Mouse (Mus musculus) brain, embryonic 14.5 days (tissue): ENCODE data around the gene E030018B13Rik.

Experiments
- CTCF ChIP-seq: fragments of 200-500 bp; IDR thresholded peaks from 2 replicates; pipeline ENCODE4 v1.5.1; 2012; ENCODE audit warnings: inconsistent platforms, mild to moderate bottlenecking, moderate library complexity, borderline replicate concordance; ENCODE audit not compliant: insufficient read depth, insufficient read length; ENCODE audit errors: extremely low read depth
- POLR2A ChIP-seq: fragments of 200-500 bp; IDR thresholded peaks from 2 replicates; pipeline ENCODE4 v1.6.1; 2012; ENCODE audit warnings: mild to moderate bottlenecking, inconsistent platforms, borderline replicate concordance; ENCODE audit not compliant: poor library complexity, insufficient read depth, insufficient read length, severe bottlenecking; ENCODE audit errors: extremely low read depth

DNA sequence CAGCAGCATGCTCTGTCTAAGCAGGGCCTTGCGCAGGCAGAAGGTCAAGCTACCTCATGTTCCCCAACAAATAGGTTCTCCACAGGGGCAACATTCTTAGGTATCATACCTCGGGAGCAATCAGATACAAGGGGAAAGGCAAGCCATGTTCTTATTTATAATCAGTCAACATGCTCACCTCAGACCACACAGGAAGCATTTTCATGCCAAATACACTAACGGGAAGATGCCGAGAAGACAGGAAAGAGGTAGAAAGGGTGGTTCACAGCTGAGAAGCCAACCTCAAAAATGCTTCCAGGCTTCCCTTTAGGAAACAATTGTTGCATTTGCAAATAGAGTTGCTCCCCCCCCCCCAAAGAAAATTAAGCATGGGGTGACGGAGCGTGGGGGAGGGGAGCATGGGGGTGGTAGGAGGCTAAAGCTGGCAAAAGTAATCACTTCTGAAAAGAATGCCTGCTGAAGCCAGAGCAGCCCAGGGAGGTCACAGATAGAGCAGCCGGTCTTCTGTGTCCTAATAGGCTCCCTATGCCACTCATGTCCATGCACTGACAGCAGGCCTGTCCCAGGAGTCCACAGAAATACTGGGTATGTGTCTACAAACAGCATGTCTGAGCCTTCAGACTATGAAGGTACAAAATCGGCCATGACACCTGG, 5.4 kb downstream of the E030018B13Rik start:
- TF ChIP-seq CTCF (no peak), POLR2A (no peak)
